Mouse (Mus musculus) liver, embryonic 14.5 days (tissue): Measurements from ENCODE around the gene Tnip2. TPM values are rescaled to one million over a fixed set of nuclear protein-coding genes. Genes with fewer than 3 reads are reported as not detected.
A peak's percentile ranks its signal among the peaks of the same experiment; 100 is the strongest.

Experiments
- ATAC-seq: fragments of 200-750 bp; cut with Nextera tagmentation; 2 replicates; pipeline ENCODE4 v1.8.0; 2017; ENCODE audit warnings: moderate number of reproducible peaks, mild to moderate bottlenecking, moderate library complexity; ENCODE audit not compliant: insufficient read depth
- DNase-seq, 3 experiments: peaks; one replicate each; pipeline ENCODE4 v3.0.0-alpha.2; 2012 to 2013; ENCODE audit warnings: low read depth in 3 of 3, low spot score in 3 of 3
- H3K27ac ChIP-seq: fragments of 300-500 bp; sonication (generic); 2 replicates; pipeline ENCODE4 v1.5.1; 2014; ENCODE audit warnings: moderate library complexity, mild to moderate bottlenecking, control low read depth, inconsistent platforms
- H3K27me3 ChIP-seq: fragments of 300-500 bp; sonication (generic); 2 replicates; pipeline ENCODE4 v1.6.1; 2014; ENCODE audit warnings: mild to moderate bottlenecking, low read length, moderate library complexity; ENCODE audit not compliant: control insufficient read depth, insufficient read depth
- H3K36me3 ChIP-seq: fragments of 300-500 bp; sonication (generic); replicated peaks from 2 replicates; pipeline ENCODE4 v1.6.1; 2014; ENCODE audit warnings: low read depth; ENCODE audit not compliant: control insufficient read depth, insufficient read depth
- H3K4me1 ChIP-seq, 2 experiments: fragments of 200-500 bp in 1 of 2; fragments of 300-500 bp in 1 of 2; sonication (generic) in 1 of 2; replicated peaks; 2 replicates each; pipeline ENCODE4 v1.6.1; 2012 to 2014; ENCODE audit warnings: antibody characterized with exemption in 1 of 2, inconsistent platforms in 1 of 2, low read length in 1 of 2; ENCODE audit not compliant: control insufficient read depth in 2 of 2, insufficient read depth in 2 of 2
- H3K4me2 ChIP-seq: fragments of 300-500 bp; sonication (generic); 2 replicates; pipeline ENCODE4 v1.6.1; 2014; ENCODE audit warnings: low read depth, mild to moderate bottlenecking, control low read depth, moderate library complexity
- H3K4me3 ChIP-seq, 2 experiments: fragments of 200-500 bp in 1 of 2; fragments of 300-500 bp in 1 of 2; sonication (generic) in 1 of 2; 2 replicates each; pipeline ENCODE4 v1.5.1; 2012 to 2014; ENCODE audit warnings: low read depth in 2 of 2, low read length in 2 of 2, mild to moderate bottlenecking in 2 of 2, control low read depth in 1 of 2, inconsistent platforms in 1 of 2, moderate library complexity in 1 of 2; ENCODE audit not compliant: insufficient read depth in 1 of 2
- H3K9ac ChIP-seq: fragments of 300-500 bp; sonication (generic); replicated peaks from 2 replicates; pipeline ENCODE4 v1.6.1; 2014; ENCODE audit warnings: mild to moderate bottlenecking, control low read depth, moderate library complexity
- H3K9me3 ChIP-seq: fragments of 300-500 bp; sonication (generic); 2 replicates; pipeline ENCODE4 v1.6.1; 2016; ENCODE audit warnings: low read length, mixed read lengths; ENCODE audit not compliant: control insufficient read depth
- CTCF ChIP-seq: IDR thresholded peaks from 2 replicates; pipeline ENCODE4 v1.5.1; 2016; ENCODE audit warnings: antibody characterized with exemption, low read depth, control low read depth
- EP300 ChIP-seq: IDR thresholded peaks from 2 replicates; pipeline ENCODE4 v1.6.1; 2016; ENCODE audit warnings: antibody characterized with exemption, low read depth
- WGBS: fragments of 180-500 bp; shearing (Covaris S2); extraction: QIAGEN DNeasy Blood & Tissue Kit; methylation state at CpG from one replicate; pipeline ENCODE4 v1.1.7; 2014; ENCODE audit not compliant: insufficient replicate concordance; 5-methylcytosine and 5-hydroxymethylcytosine counted together
- polyA plus RNA-seq, 2 experiments: library from polyadenylated mRNA; depleted of rRNA in 1 of 2; stranded (reverse) in 1 of 2; unstranded in 1 of 2; fragments of >200 nt; fragmentation: Nextera tagmentation in 1 of 2; extraction: Ambion mirVana in 1 of 2; gene quantifications; 2 replicates each; pipeline versions ENCODE4 v1.2.1 to v1.2.3; 2012 to 2014

Gene Tnip2
- polyA plus RNA-seq, 2 experiments, result 3.2 to 5.0 TPM

- no peak for DNase-seq
- Histone ChIP-seq H3K27ac (no peak overlapping the region), H3K4me2 (no peak overlapping the region), H3K4me1 (peaks cover 0 to 4% of the 10 kb centered on the region in 2 experiments; a peak in 3 of 4 replicates), H3K27me3 (no peaks in the 10 kb centered on the region), H3K36me3 (no peaks in the 10 kb centered on the region), H3K4me3 (no peak overlapping the region), H3K9ac (no peak overlapping the region), H3K9me3 (no peaks in the 10 kb centered on the region)
- TF ChIP-seq CTCF, result no peak
- no peak for TF ChIP-seq EP300
- 84% methylated on average over 6 of the region's 6 CpGs for WGBS
- ATAC-seq, result peak; percentile 26; the same call in 1 of the 2 replicates
Measured at GRCm38 (mm10) chr5:34496745-34497144, 17.0 kb downstream of the Tnip2 start.

GRCm38 (mm10) chr5:34489418-34489787 is 24.4 kb downstream of the Tnip2 start:
- Histone ChIP-seq H3K9me3 (no peaks in the 10 kb centered on the region), H3K27ac (no peak overlapping the region), H3K36me3 (no peaks in the 10 kb centered on the region; the same call in 1 of the 2 replicates), H3K4me1 (no peaks in the 10 kb centered on the region), H3K4me2 (no peak overlapping the region), H3K4me3 (no peak overlapping the region), H3K27me3 (no peaks in the 10 kb centered on the region), H3K9ac (no peak overlapping the region)
- no peak for TF ChIP-seq EP300
- peak; percentile 27 for TF ChIP-seq CTCF
- DNase-seq, result no peak
- WGBS, result 82% methylated on average over 3 of the region's 3 CpGs
- ATAC-seq, result no peak

GRCm38 (mm10) chr5:34488741-34489417 is 24.9 kb downstream of the Tnip2 start:
- no peak for DNase-seq
- Histone ChIP-seq H3K9me3 (no peaks in the 10 kb centered on the region), H3K9ac (no peak overlapping the region), H3K27me3 (no peaks in the 10 kb centered on the region), H3K4me1 (no peaks in the 10 kb centered on the region), H3K4me2 (no peak overlapping the region), H3K4me3 (no peak overlapping the region), H3K36me3 (no peaks in the 10 kb centered on the region; the same call in 1 of the 2 replicates), H3K27ac (no peak overlapping the region)
- TF ChIP-seq EP300 (no peak), CTCF (no peak)
- WGBS, result 67% methylated on average over 6 of the region's 6 CpGs
- no peak for ATAC-seq

GRCm38 (mm10) chr5:34487320-34488090 is 26.3 kb downstream of the Tnip2 start:
- H3K4me3 ChIP-seq, result no peak overlapping the region
- H3K27ac ChIP-seq, result no peak overlapping the region
- no peaks in the 10 kb centered on the region for H3K27me3 ChIP-seq
- no peaks in the 10 kb centered on the region; the same call in 1 of the 2 replicates for H3K36me3 ChIP-seq
- ATAC-seq (no peak), DNase-seq (no peak)
- H3K9ac ChIP-seq, result no peak overlapping the region
- no peak overlapping the region for H3K4me2 ChIP-seq
- WGBS, result 68% methylated on average over 6 of the region's 6 CpGs
- no peaks in the 10 kb centered on the region for H3K4me1 ChIP-seq
- no peaks in the 10 kb centered on the region for H3K9me3 ChIP-seq
- TF ChIP-seq EP300 (no peak), CTCF (no peak)

- H3K27ac ChIP-seq, result no peak overlapping the region
Measured at GRCm38 (mm10) chr5:34485731-34486130, 28.1 kb downstream of the Tnip2 start.

More at GRCm38 (mm10) chr5:34485731-34486130, 28.1 kb downstream of the Tnip2 start:
- Histone ChIP-seq H3K9ac (no peak overlapping the region), H3K4me2 (no peak overlapping the region), H3K36me3 (peaks cover 3% of the 10 kb centered on the region; the same call in 1 of the 2 replicates), H3K4me3 (no peak overlapping the region), H3K4me1 (no peaks in the 10 kb centered on the region), H3K27me3 (no peaks in the 10 kb centered on the region), H3K9me3 (no peaks in the 10 kb centered on the region)
- TF ChIP-seq CTCF (no peak), EP300 (no peak)
- 80% methylated on average over 15 of the region's 15 CpGs for WGBS
- DNase-seq (no peak), ATAC-seq (no peak)
